Mouse (Mus musculus): Measurements from ENCODE around the gene Gm28035. TPM values are rescaled to one million over a fixed set of nuclear protein-coding genes. Genes with fewer than 3 reads are reported as not detected.
A peak's percentile ranks its signal among the peaks of the same experiment; 100 is the strongest.

Gene Gm28035
- polyA plus RNA-seq, 1 experiment from 2014 or later, result 0.09 TPM

DNA sequence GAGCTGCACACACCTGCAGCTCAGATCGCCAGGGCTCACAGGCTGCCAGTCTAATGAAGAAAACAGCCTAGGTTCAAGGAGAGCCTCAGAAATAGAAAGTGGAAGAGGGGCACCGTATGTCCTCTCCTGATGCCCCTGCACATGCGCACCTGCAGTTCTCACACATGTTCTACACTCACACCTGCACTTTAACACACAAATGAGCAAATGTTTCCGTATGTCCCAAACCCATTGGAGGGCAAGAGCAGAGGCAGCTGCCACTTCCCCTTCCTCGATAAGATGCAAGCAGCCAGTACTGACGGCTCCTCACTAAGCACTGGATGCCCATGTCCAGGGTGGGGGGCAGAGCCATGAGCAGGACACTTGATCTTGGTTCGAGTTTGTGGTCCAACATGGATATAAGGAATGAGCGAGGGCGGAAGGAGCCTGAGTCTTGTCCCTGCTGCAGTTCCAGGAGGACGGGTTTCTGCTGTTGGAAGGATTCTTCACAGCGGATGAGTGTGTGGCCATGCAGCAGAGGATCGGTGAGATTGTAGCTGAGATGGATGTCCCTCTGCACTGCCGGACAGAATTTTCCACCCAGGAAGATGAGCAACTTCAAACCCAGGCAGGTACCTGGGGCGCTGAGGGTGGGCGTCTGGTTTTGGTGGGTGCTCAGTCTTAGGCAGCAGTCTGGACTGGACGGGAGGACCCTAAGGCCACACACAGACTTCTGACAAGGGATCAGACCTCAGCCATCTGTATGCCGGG lies 29.0 kb downstream of the Gm28035 start:
- 90% methylated on average over 17 of the region's 17 CpGs for WGBS
- H3K36me3 ChIP-seq (replicated peaks), result peaks cover 13% of the 10 kb centered on the region
- H3K27me3 ChIP-seq (ENCODE audit: poor library complexity, severe bottlenecking), result no peaks in the 10 kb centered on the region
- H3K4me3 ChIP-seq, result no peak overlapping the region
- H3K4me1 ChIP-seq, result peaks cover 29% of the 10 kb centered on the region
- no peak for DNase-seq (ENCODE audit: extremely low spot score, low spot score)
- H3K9me3 ChIP-seq, result no peaks in the 10 kb centered on the region
- H3K27ac ChIP-seq, result no peak overlapping the region

DNA sequence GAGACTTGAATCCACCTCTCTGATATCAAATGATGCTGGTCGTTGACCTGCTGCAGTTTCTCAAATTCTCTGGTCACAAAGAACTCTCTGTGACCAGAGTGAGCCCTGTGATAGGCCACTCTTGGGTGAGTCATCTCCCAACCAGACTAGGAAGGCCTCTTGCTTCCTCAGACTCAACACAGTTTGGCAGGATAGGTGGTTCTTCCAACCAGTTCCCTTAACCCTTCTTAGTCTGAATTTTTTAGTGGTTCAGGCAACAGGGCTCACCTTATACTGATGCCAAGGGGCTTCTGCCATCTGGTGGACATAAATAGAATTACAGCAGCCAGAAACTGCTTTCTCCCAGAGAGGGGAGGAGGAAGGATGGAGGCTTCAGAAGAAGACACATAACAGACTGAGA lies 29.8 kb downstream of the Gm28035 start:
- peaks cover 22% of the 10 kb centered on the region for H3K4me1 ChIP-seq
- no peak overlapping the region for H3K27ac ChIP-seq
- H3K4me3 ChIP-seq, result no peak overlapping the region
- H3K9me3 ChIP-seq, result no peaks in the 10 kb centered on the region
- no peaks in the 10 kb centered on the region for H3K27me3 ChIP-seq (ENCODE audit: poor library complexity, severe bottlenecking)
- WGBS, result 68% methylated on average over 1 of the region's 1 CpGs
- H3K36me3 ChIP-seq (replicated peaks), result peaks cover 6% of the 10 kb centered on the region
- DNase-seq (ENCODE audit: extremely low spot score, low spot score), result peak; percentile 51

DNA sequence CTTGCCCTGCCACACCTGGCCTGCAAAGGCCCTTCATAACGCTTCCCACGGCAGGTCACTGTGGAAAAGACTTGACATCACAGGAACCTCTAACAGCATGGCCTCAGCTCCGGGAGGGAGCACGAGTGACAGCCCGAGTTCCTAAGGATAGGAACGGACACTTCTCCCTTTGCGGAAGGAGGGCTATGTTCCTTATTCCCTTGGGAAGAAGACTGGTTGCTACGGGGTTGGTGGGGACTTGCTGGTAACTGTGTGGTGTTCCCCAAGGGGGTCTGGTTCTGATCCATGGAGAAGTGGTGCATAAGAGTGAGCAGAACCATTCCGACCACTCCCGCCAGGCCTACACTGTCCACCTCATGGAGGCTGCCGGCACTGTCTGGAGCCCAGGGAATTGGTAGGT lies 40.4 kb downstream of the Gm28035 start, which contains the start of gene Gm28038:
Gene Gm28038, plus strand, starts transcription at position 301 of the 400 bp plus-strand sequence.
- 94% methylated on average over 11 of the region's 11 CpGs for WGBS
- peaks cover 12% of the 10 kb centered on the region for H3K4me1 ChIP-seq
- no peak for DNase-seq (ENCODE audit: extremely low spot score, low spot score)
- no peak within 1 kb of the TSS for H3K27ac ChIP-seq
- H3K27me3 ChIP-seq (ENCODE audit: poor library complexity, severe bottlenecking), result no peaks in the 10 kb centered on the region
- no peaks in the 10 kb centered on the region for H3K9me3 ChIP-seq
- no peak within 1 kb of the TSS for H3K4me3 ChIP-seq
- peaks cover 6% of the 10 kb centered on the region; the same call in 1 of the 2 replicates for H3K36me3 ChIP-seq (replicated peaks)

DNA sequence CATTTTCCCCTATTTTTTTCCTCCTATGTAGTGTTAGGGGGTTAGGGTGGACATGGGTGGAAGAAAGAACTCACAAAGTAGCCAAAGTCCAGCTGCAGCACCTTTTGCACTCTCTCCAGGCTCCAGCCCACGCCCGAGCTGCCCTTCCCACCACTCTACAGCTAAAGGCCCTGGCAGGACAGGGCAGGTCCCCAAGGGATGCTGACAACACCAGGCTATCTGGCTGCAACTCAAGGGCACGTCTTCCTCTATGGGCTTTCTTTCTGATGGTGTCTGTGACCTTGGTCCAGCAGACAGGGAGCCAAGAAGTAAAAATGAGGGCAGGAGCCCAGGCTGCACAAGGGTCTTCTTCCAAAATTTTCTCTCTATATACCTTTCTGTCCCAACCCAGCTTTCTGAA lies 41.3 kb downstream of the Gm28035 start:
- no peaks in the 10 kb centered on the region for H3K27me3 ChIP-seq (ENCODE audit: poor library complexity, severe bottlenecking)
- H3K4me3 ChIP-seq, result no peak overlapping the region
- WGBS, result 82% methylated on average over 3 of the region's 3 CpGs
- H3K4me1 ChIP-seq, result peaks cover 15% of the 10 kb centered on the region
- H3K36me3 ChIP-seq (replicated peaks), result peaks cover 6% of the 10 kb centered on the region; the same call in 1 of the 2 replicates
- H3K27ac ChIP-seq, result no peak overlapping the region
- DNase-seq (ENCODE audit: extremely low spot score, low spot score), result no peak
- H3K9me3 ChIP-seq, result no peaks in the 10 kb centered on the region

GRCm38 (mm10) chr2:30283193-30283592 lies 42.8 kb downstream of the Gm28035 start:
- Histone ChIP-seq H3K9me3 (no peaks in the 10 kb centered on the region), H3K4me1 (peaks cover 27% of the 10 kb centered on the region), H3K36me3 (replicated peaks) (peaks cover 10% of the 10 kb centered on the region), H3K4me3 (no peak overlapping the region), H3K27me3 (ENCODE audit: poor library complexity, severe bottlenecking) (no peaks in the 10 kb centered on the region), H3K27ac (no peak overlapping the region)
- 93% methylated on average over 2 of the region's 2 CpGs for WGBS
- no peak for DNase-seq (ENCODE audit: extremely low spot score, low spot score)

DNA sequence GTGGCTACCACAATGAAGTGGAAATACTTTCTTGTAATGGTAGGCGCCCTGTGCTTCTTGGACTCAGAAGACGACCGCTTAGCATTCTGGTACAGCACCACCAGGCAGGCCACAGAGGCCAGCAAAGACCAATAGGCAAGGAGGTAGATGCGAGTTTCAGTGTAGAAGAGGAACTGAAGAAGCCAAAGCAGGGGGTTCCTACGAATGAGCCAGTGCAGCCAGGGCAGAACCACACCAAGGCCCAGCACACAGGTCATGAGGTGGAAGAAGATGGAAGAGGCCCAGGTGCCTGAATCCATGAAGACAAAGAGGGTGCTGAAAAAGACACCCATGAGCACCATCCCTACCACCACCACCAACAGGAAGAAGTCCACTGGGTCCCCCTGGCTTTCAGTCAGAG lies 44.6 kb downstream of the Gm28035 start:
- Histone ChIP-seq H3K27ac (no peak overlapping the region), H3K4me1 (peaks cover 28% of the 10 kb centered on the region), H3K9me3 (no peaks in the 10 kb centered on the region), H3K4me3 (peak overlapping the region; percentile 98), H3K27me3 (ENCODE audit: poor library complexity, severe bottlenecking) (no peaks in the 10 kb centered on the region), H3K36me3 (replicated peaks) (peaks cover 26% of the 10 kb centered on the region)
- WGBS, result 96% methylated on average over 5 of the region's 5 CpGs
- no peak for DNase-seq (ENCODE audit: extremely low spot score, low spot score)

GRCm38 (mm10) chr2:30285416-30286181 lies 45.2 kb downstream of the Gm28035 start:
- peak; percentile 21 for DNase-seq (ENCODE audit: extremely low spot score, low spot score)
- peaks cover 28% of the 10 kb centered on the region for H3K4me1 ChIP-seq
- H3K9me3 ChIP-seq, result no peaks in the 10 kb centered on the region
- peak overlapping the region; percentile 98 for H3K4me3 ChIP-seq
- WGBS, result 16% methylated on average over 38 of the region's 38 CpGs
- peak overlapping the region; percentile 94 for H3K27ac ChIP-seq
- H3K36me3 ChIP-seq (replicated peaks), result peaks cover 32% of the 10 kb centered on the region
- no peaks in the 10 kb centered on the region for H3K27me3 ChIP-seq (ENCODE audit: poor library complexity, severe bottlenecking)

GRCm38 (mm10) chr2:30286192-30287026 lies 46.0 kb downstream of the Gm28035 start, which contains the start of the genes Dolk and Nup188:
Gene Dolk, minus strand, starts transcription at chr2:30286334.
Gene Nup188, plus strand, starts transcription at chr2:30286397.
- peak; percentile 97 for DNase-seq (ENCODE audit: extremely low spot score, low spot score)
- Histone ChIP-seq H3K36me3 (replicated peaks) (peaks cover 39% of the 10 kb centered on the region), H3K27ac (peak within 1 kb of the TSS; percentile 94), H3K4me1 (peaks cover 28% of the 10 kb centered on the region), H3K9me3 (no peaks in the 10 kb centered on the region), H3K27me3 (ENCODE audit: poor library complexity, severe bottlenecking) (no peaks in the 10 kb centered on the region), H3K4me3 (peak within 1 kb of the TSS; percentile 98)
- under 1% methylated on average over 68 of the region's 68 CpGs for WGBS

- H3K4me1 ChIP-seq, result peaks cover 28% of the 10 kb centered on the region
- no peaks in the 10 kb centered on the region for H3K9me3 ChIP-seq
- peak overlapping the region; percentile 98 for H3K4me3 ChIP-seq
- peaks cover 45% of the 10 kb centered on the region for H3K36me3 ChIP-seq (replicated peaks)
- peak overlapping the region; percentile 94 for H3K27ac ChIP-seq
- WGBS, result under 1% methylated on average over 10 of the region's 10 CpGs
- H3K27me3 ChIP-seq (ENCODE audit: poor library complexity, severe bottlenecking), result no peaks in the 10 kb centered on the region
- DNase-seq (ENCODE audit: extremely low spot score, low spot score), result no peak
Observed at GRCm38 (mm10) chr2:30287027-30287373, 46.6 kb downstream of the Gm28035 start.

- DNase-seq (ENCODE audit: extremely low spot score, low spot score), result no peak
- Histone ChIP-seq H3K4me1 (no peaks in the 10 kb centered on the region), H3K4me3 (no peak overlapping the region), H3K9me3 (no peaks in the 10 kb centered on the region), H3K36me3 (replicated peaks) (peaks cover 98% of the 10 kb centered on the region), H3K27me3 (ENCODE audit: poor library complexity, severe bottlenecking) (no peaks in the 10 kb centered on the region), H3K27ac (no peak overlapping the region)
- 82% methylated on average over 3 of the region's 3 CpGs for WGBS
Observed at GRCm38 (mm10) chr2:30299525-30299924, 59.2 kb downstream of the Gm28035 start.

GRCm38 (mm10) chr2:30299966-30300365 lies 59.6 kb downstream of the Gm28035 start:
- peaks cover 98% of the 10 kb centered on the region for H3K36me3 ChIP-seq (replicated peaks)

DNA sequence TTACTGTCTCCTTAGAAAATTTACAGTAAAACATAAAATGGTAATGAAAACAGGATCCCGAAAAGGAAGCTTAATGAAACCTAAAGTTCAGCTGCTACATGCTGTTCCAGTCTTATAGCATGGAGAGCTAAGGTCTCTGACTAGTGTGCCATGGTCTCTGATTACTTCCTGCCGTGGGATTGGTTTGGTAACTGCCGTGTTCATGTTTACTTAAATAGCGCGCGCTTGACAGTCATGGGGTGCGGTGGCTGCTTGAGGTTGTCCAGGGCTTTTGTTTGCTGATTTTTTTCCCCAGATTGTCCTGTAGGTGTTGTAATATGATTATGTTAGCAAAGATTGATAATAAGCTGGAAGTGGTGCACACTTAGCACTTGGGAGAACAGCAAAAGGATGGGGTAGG lies 65.7 kb downstream of the Gm28035 start:
- H3K36me3 ChIP-seq (replicated peaks), result peaks cover 100% of the 10 kb centered on the region
- 98% methylated on average over 7 of the region's 7 CpGs for WGBS

More at GRCm38 (mm10) chr2:30299966-30300365, 59.6 kb downstream of the Gm28035 start:
- H3K27me3 ChIP-seq (ENCODE audit: poor library complexity, severe bottlenecking), result no peaks in the 10 kb centered on the region
- no peaks in the 10 kb centered on the region for H3K4me1 ChIP-seq
- DNase-seq (ENCODE audit: extremely low spot score, low spot score), result no peak
- no peak overlapping the region for H3K27ac ChIP-seq
- WGBS, result 91% methylated on average over 5 of the region's 5 CpGs
- no peaks in the 10 kb centered on the region for H3K9me3 ChIP-seq
- H3K4me3 ChIP-seq, result no peak overlapping the region

More for the DNA sequence above, 65.7 kb downstream of the Gm28035 start:
- no peaks in the 10 kb centered on the region for H3K4me1 ChIP-seq
- DNase-seq (ENCODE audit: extremely low spot score, low spot score), result no peak
- no peak overlapping the region for H3K27ac ChIP-seq
- H3K4me3 ChIP-seq, result no peak overlapping the region
- no peaks in the 10 kb centered on the region for H3K27me3 ChIP-seq (ENCODE audit: poor library complexity, severe bottlenecking)
- H3K9me3 ChIP-seq, result no peaks in the 10 kb centered on the region
